Mouse (Mus musculus): Measurements from ENCODE around the gene Set.
A peak's percentile ranks its signal among the peaks of the same experiment; 100 is the strongest.

The Set gene

GRCm38 (mm10) chr2:30087310-30087709 lies 30.1 kb downstream of the Set start:
- no peak for DNase-seq (ENCODE audit: low read depth, low spot score)

- DNase-seq (ENCODE audit: low read depth, low spot score), result no peak
Observed at GRCm38 (mm10) chr2:30091521-30091920, 34.3 kb downstream of the Set start.

- no peak for DNase-seq (ENCODE audit: low read depth, low spot score)
Observed at GRCm38 (mm10) chr2:30092280-30092918, 35.2 kb downstream of the Set start.

GRCm38 (mm10) chr2:30093471-30094207 lies 36.5 kb downstream of the Set start, which contains the start of gene Zdhhc12:
TSS of gene Zdhhc12 (minus strand) at chr2:30093648.
- peak; percentile 92 for DNase-seq (ENCODE audit: low read depth, low spot score)

- no peak for DNase-seq (ENCODE audit: low read depth, low spot score)
Observed at GRCm38 (mm10) chr2:30094208-30094588, 37.0 kb downstream of the Set start.

GRCm38 (mm10) chr2:30095882-30096527 lies 38.8 kb downstream of the Set start:
- peak; percentile 32 for DNase-seq (ENCODE audit: low read depth, low spot score)

GRCm38 (mm10) chr2:30100214-30100613 lies 43.0 kb downstream of the Set start:
- no peak for DNase-seq (ENCODE audit: low read depth, low spot score)

GRCm38 (mm10) chr2:30106364-30106763 lies 49.2 kb downstream of the Set start:
- DNase-seq (ENCODE audit: low read depth, low spot score), result no peak

- no peak for DNase-seq (ENCODE audit: low read depth, low spot score)
Observed at GRCm38 (mm10) chr2:30107646-30108045, 50.5 kb downstream of the Set start.

GRCm38 (mm10) chr2:30108260-30108659 lies 51.1 kb downstream of the Set start:
- DNase-seq (ENCODE audit: low read depth, low spot score), result no peak

GRCm38 (mm10) chr2:30111500-30111899 lies 54.3 kb downstream of the Set start:
- no peak for DNase-seq (ENCODE audit: low read depth, low spot score)

- DNase-seq (ENCODE audit: low read depth, low spot score), result no peak
Observed at GRCm38 (mm10) chr2:30112564-30112963, 55.4 kb downstream of the Set start.

GRCm38 (mm10) chr2:30119641-30120051 lies 62.5 kb downstream of the Set start:
- DNase-seq (ENCODE audit: low read depth, low spot score), result no peak

GRCm38 (mm10) chr2:30120269-30120668 lies 63.1 kb downstream of the Set start:
- DNase-seq (ENCODE audit: low read depth, low spot score), result no peak
